9 mouse cellular contexts compared by ENCODE assay signal in genomic region chr9:13299190-13299589, GRCm38 (mm10). TPM values are rescaled to one million over a fixed set of nuclear protein-coding genes. Genes with fewer than 3 reads are reported as not detected.
DNase-seq lines count a peak whose midpoint lies in the region; ATAC-seq and TF ChIP-seq lines count a peak whose summit lies in the region.
"Had no signal": no experiment of that assay in that cellular context is flagged by ENCODE, and none has a peak within 500 bp of the region (broad histone marks: within the 10 kb centered on the region; RNA-seq: fewer than 3 reads in every experiment).

No protein-coding gene starts in this region.

- H3K9ac ChIP-seq in kidney, embryonic 14.5 days (ENCODE audit: low read depth, low read length): no peak overlapping the region
- peak overlapping the region; percentile 72; the same call in 1 of the 2 replicates for H3K9ac ChIP-seq in heart, postnatal 0 days (replicated peaks; ENCODE audit: low read depth, low read length)
- H3K9ac ChIP-seq in lung, postnatal 0 days (replicated peaks; ENCODE audit: low read depth): no peak overlapping the region

- no peaks in the 10 kb centered on the region for H3K27me3 ChIP-seq in kidney, embryonic 14.5 days (ENCODE audit: control insufficient read depth, insufficient read depth, low read length)
- peaks cover 11% of the 10 kb centered on the region; the same call in 1 of the 2 replicates for H3K27me3 ChIP-seq in embryonic facial prominence, embryonic 10.5 days (replicated peaks; ENCODE audit: low read depth, poor library complexity, severe bottlenecking)
- H3K27me3 ChIP-seq in heart, postnatal 0 days (ENCODE audit: control insufficient read depth, insufficient read depth, low read length): no peaks in the 10 kb centered on the region
- H3K27me3 ChIP-seq in lung, postnatal 0 days (replicated peaks; ENCODE audit: insufficient read depth, low read length): no peaks in the 10 kb centered on the region

- no peaks in the 10 kb centered on the region for H3K9me3 ChIP-seq in kidney, embryonic 14.5 days (ENCODE audit: control insufficient read depth, low read length)
- no peaks in the 10 kb centered on the region for H3K9me3 ChIP-seq in embryonic facial prominence, embryonic 10.5 days
- no peaks in the 10 kb centered on the region for H3K9me3 ChIP-seq in heart, postnatal 0 days (replicated peaks; ENCODE audit: control insufficient read depth, low read length)
- no peaks in the 10 kb centered on the region for H3K9me3 ChIP-seq in lung, postnatal 0 days (ENCODE audit: low read length)
- H3K9me3 ChIP-seq: G1E had no signal

- H3K36me3 ChIP-seq in kidney, embryonic 14.5 days (ENCODE audit: control insufficient read depth, insufficient read depth, low read length): no peaks in the 10 kb centered on the region
- H3K36me3 ChIP-seq in embryonic facial prominence, embryonic 10.5 days (replicated peaks): no peaks in the 10 kb centered on the region
- no peaks in the 10 kb centered on the region for H3K36me3 ChIP-seq in heart, postnatal 0 days (replicated peaks; ENCODE audit: control insufficient read depth, insufficient read depth, low read length)
- no peaks in the 10 kb centered on the region for H3K36me3 ChIP-seq in lung, postnatal 0 days (ENCODE audit: insufficient read depth, low read length)

- no peak for TF ChIP-seq CTCF in heart, postnatal 0 days (IDR thresholded peaks at IDR 0.05; ENCODE audit: low read depth)
- no peak for TF ChIP-seq CTCF in lung, postnatal 0 days (IDR thresholded peaks at IDR 0.05)

- no peak for DNase-seq in kidney, postnatal 14 days
- no peak for DNase-seq in embryonic facial prominence, embryonic 10.5 days (ENCODE audit: low spot score)
- DNase-seq in heart, postnatal 0 days (ENCODE audit: low spot score): no peak
- DNase-seq in lung, postnatal 0 days (ENCODE audit: low spot score): peak; percentile 29
- no peak for DNase-seq in ovary, postnatal 14 days (ENCODE audit: low spot score)
- no peak for DNase-seq in B cell, adult 2 months
- DNase-seq in adrenal gland, adult 18-20 months (ENCODE audit: low spot score in 2 of 2): no peak

- ATAC-seq in kidney, embryonic 14.5 days (ENCODE audit: low FRiP score, low TSS enrichment): no peak
- ATAC-seq in heart, postnatal 0 days (ENCODE audit: insufficient read depth, low read depth): no peak
- no peak for ATAC-seq in lung, postnatal 0 days

- H3K4me3 ChIP-seq in kidney, embryonic 14.5 days (ENCODE audit: low read length): peak overlapping the region; percentile 49; the same call in 1 of the 2 replicates
- H3K4me3 ChIP-seq in embryonic facial prominence, embryonic 10.5 days: peak overlapping the region; percentile 73
- H3K4me3 ChIP-seq in heart, postnatal 0 days (ENCODE audit: low read depth, low read length): peak overlapping the region; percentile 66
- peak overlapping the region; percentile 65 for H3K4me3 ChIP-seq in lung, postnatal 0 days (ENCODE audit: low read depth, low read length)

- peak overlapping the region; percentile 99 for H3K4me2 ChIP-seq in kidney, embryonic 14.5 days (replicated peaks; ENCODE audit: low read depth, low read length)
- peak overlapping the region; percentile 94 for H3K4me2 ChIP-seq in heart, postnatal 0 days (ENCODE audit: low read depth, low read length)
- peak overlapping the region; percentile 75 for H3K4me2 ChIP-seq in lung, postnatal 0 days (replicated peaks; ENCODE audit: low read depth, low read length)

- WGBS in kidney, embryonic 14.5 days: 71% methylated on average over 6 of the region's 6 CpGs
- 86% methylated on average over 6 of the region's 6 CpGs for WGBS in embryonic facial prominence, embryonic 10.5 days
- 59% methylated on average over 6 of the region's 6 CpGs for WGBS in heart, postnatal 0 days
- WGBS in lung, postnatal 0 days: 74% methylated on average over 6 of the region's 6 CpGs

- H3K27ac ChIP-seq in kidney, embryonic 14.5 days (ENCODE audit: low read depth, low read length): no peak overlapping the region
- no peak overlapping the region for H3K27ac ChIP-seq in embryonic facial prominence, embryonic 10.5 days (replicated peaks)
- H3K27ac ChIP-seq in heart, postnatal 0 days (ENCODE audit: low read depth): peak overlapping the region; percentile 67
- H3K27ac ChIP-seq in lung, postnatal 0 days (ENCODE audit: low read length): peak overlapping the region; percentile 79

- H3K4me1 ChIP-seq in kidney, embryonic 14.5 days (ENCODE audit: control insufficient read depth, insufficient read depth, low read length): peaks cover 47% of the 10 kb centered on the region
- H3K4me1 ChIP-seq in embryonic facial prominence, embryonic 10.5 days: peaks cover 71% of the 10 kb centered on the region
- H3K4me1 ChIP-seq in heart, postnatal 0 days (ENCODE audit: control insufficient read depth, insufficient read depth): peaks cover 49% of the 10 kb centered on the region
- H3K4me1 ChIP-seq in lung, postnatal 0 days (ENCODE audit: insufficient read depth, low read depth, low read length): peaks cover 42% of the 10 kb centered on the region

- TF ChIP-seq EP300 in heart, postnatal 0 days (IDR thresholded peaks at IDR 0.05; ENCODE audit: low read depth): no peak
- TF ChIP-seq EP300 in lung, postnatal 0 days (IDR thresholded peaks at IDR 0.05): no peak

RNA-seq across cellular contexts. Expression of gene Maml2, which starts 1.4 kb away (rescaled TPM):
- polyA plus RNA-seq in kidney, embryonic 14.5 days (2014; fragmentation: Nextera tagmentation; extraction: Ambion mirVana): 6.3 and 10.7 TPM in 2 replicates
- polyA plus RNA-seq in embryonic facial prominence, embryonic 10.5 days (2016; fragmentation: Nextera tagmentation; extraction: Ambion mirVana): 7.3 and 8.0 TPM in 2 replicates
- 7.0 and 10.4 TPM in 2 replicates for total RNA-seq in heart, postnatal 0 days (2014; rRNA removed; ENCODE audit: low replicate concordance)
- polyA plus RNA-seq in heart, postnatal 0 days (2015; fragmentation: Nextera tagmentation; extraction: Ambion mirVana): 6.0 and 6.2 TPM in 2 replicates
- 15.1 and 15.9 TPM in 2 replicates for polyA plus RNA-seq in lung, postnatal 0 days (2015; fragmentation: Nextera tagmentation; extraction: Ambion mirVana)
- total RNA-seq in adrenal gland, adult 18-20 months (2021): 1 to 10 TPM; 5.0 to 6.5 TPM

RNA-seq across cellular contexts. Expression of gene Ccdc82, which starts 52.4 kb away (rescaled TPM):
- polyA plus RNA-seq in kidney, embryonic 14.5 days (2014; fragmentation: Nextera tagmentation; extraction: Ambion mirVana): 8.3 and 10.8 TPM in 2 replicates
- 5.9 and 6.3 TPM in 2 replicates for polyA plus RNA-seq in embryonic facial prominence, embryonic 10.5 days (2016; fragmentation: Nextera tagmentation; extraction: Ambion mirVana)
- 7.9 and 10.7 TPM in 2 replicates for total RNA-seq in heart, postnatal 0 days (2014; rRNA removed; ENCODE audit: low replicate concordance)
- polyA plus RNA-seq in heart, postnatal 0 days (2015; fragmentation: Nextera tagmentation; extraction: Ambion mirVana): 4.1 and 4.5 TPM in 2 replicates
- polyA plus RNA-seq in lung, postnatal 0 days (2015; fragmentation: Nextera tagmentation; extraction: Ambion mirVana): 7.4 and 9.3 TPM in 2 replicates
- 10 to 100 TPM; 14.4 to 15.2 TPM for total RNA-seq in adrenal gland, adult 18-20 months (2021)

RNA-seq across cellular contexts. Expression of gene Jrkl, which starts 53.6 kb away (rescaled TPM):
- polyA plus RNA-seq in kidney, embryonic 14.5 days (2014; fragmentation: Nextera tagmentation; extraction: Ambion mirVana): 7.1 and 9.6 TPM in 2 replicates
- 7.2 and 7.6 TPM in 2 replicates for polyA plus RNA-seq in embryonic facial prominence, embryonic 10.5 days (2016; fragmentation: Nextera tagmentation; extraction: Ambion mirVana)
- 1.5 and 5.5 TPM in 2 replicates for total RNA-seq in heart, postnatal 0 days (2014; rRNA removed; ENCODE audit: low replicate concordance)
- polyA plus RNA-seq in heart, postnatal 0 days (2015; fragmentation: Nextera tagmentation; extraction: Ambion mirVana): 7.7 and 8.1 TPM in 2 replicates
- polyA plus RNA-seq in lung, postnatal 0 days (2015; fragmentation: Nextera tagmentation; extraction: Ambion mirVana): 7.8 and 9.2 TPM in 2 replicates
- 1 to 10 TPM; 5.9 to 6.6 TPM for total RNA-seq in adrenal gland, adult 18-20 months (2021)

Comparison
In these comparisons a context has a peak if more than half of its experiments do, and no peak if none do; other contexts are left out.
1. H3K27ac ChIP-seq: peak in heart, postnatal 0 days (single experiment) and lung, postnatal 0 days (single experiment); none in kidney, embryonic 14.5 days (single experiment) and embryonic facial prominence, embryonic 10.5 days (single experiment).
2. Peak in every context shown above with its lines, with median percentiles within 50 percentile points of each other: H3K4me2 ChIP-seq and H3K4me3 ChIP-seq.